Mouse (Mus musculus): ENCODE results near the gene Vmn1r202.

DNA sequence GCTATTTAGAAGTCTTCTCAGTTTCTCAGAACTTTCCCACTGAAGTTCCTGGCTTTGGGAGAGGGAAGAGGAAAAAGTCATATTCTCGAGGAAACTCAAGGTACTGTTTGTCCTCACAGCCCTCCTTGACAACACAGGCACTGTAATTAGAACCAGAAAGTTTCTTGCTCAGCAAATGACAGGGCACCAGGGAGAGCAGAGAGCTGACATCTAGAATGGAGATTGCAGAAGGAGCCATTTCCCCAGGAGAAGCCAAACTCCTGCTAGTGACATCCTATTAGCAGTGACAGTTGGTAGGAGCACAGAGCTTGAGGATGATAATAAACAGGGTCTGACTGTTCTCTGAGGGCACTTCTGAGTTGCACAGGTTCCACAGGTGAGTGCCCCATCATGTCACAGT is 33.6 kb downstream of the Vmn1r202 start, which contains the start of gene Vmn1r201:
- TF ChIP-seq CTCF (IDR thresholded peaks at IDR 0.05; ENCODE audit: control insufficient read depth, insufficient read depth, low read length) (no peak), POLR2A (IDR thresholded peaks at IDR 0.05; ENCODE audit: borderline replicate concordance, control insufficient read depth, low read depth, low read length) (no peak)
